Mouse (Mus musculus): ENCODE measurements around the gene Sult1e1. TPM values are rescaled to one million over a fixed set of nuclear protein-coding genes. Genes with fewer than 3 reads are reported as not detected.

The Sult1e1 gene
- polyA plus RNA-seq (2012; rRNA removed): 0.99 and 1.5 TPM in 2 replicates

DNA sequence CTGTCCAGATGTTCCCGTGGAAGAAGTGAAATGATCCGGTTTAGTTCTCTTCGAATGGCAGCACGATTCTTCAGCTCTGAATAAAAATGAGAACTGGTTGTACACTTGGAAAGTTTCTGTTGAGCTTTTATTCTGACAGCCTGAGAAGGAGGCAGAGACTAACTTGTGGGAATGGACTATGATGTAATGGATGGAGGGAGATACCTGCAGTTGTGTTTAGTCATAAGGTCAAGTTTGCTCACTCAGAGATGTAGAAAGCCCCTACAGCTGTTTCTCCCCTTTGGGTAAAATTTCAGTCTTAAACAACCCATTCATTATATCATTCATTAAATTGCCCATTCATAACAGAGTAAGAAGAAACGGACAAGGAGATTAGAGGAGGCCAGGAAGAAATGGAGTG lies at the start of gene Sult1e1:
TSS of gene Sult1e1 (minus strand) at position 101 of the 400 bp plus-strand sequence.
- TF ChIP-seq CTCF (IDR thresholded peaks at IDR 0.05; ENCODE audit: control insufficient read depth, insufficient read depth, insufficient replicate concordance, low read depth, low read length) (no peak), POLR2A (IDR thresholded peaks at IDR 0.05; ENCODE audit: control insufficient read depth, low read depth, low read length) (no peak)
- H3K4me3 ChIP-seq (ENCODE audit: control insufficient read depth, low read depth, low read length): no peak within 1 kb of the TSS
- no peak within 1 kb of the TSS for H3K27ac ChIP-seq (ENCODE audit: control insufficient read depth, insufficient read depth, low read depth, low read length)
- no peaks in the 10 kb centered on the region for H3K27me3 ChIP-seq (ENCODE audit: control insufficient read depth, insufficient read depth, low read length)
- H3K4me1 ChIP-seq (ENCODE audit: control insufficient read depth, insufficient read depth, low read length): no peaks in the 10 kb centered on the region
- no peaks in the 10 kb centered on the region for H3K36me3 ChIP-seq (ENCODE audit: control insufficient read depth, insufficient read depth, low read length)

DNA sequence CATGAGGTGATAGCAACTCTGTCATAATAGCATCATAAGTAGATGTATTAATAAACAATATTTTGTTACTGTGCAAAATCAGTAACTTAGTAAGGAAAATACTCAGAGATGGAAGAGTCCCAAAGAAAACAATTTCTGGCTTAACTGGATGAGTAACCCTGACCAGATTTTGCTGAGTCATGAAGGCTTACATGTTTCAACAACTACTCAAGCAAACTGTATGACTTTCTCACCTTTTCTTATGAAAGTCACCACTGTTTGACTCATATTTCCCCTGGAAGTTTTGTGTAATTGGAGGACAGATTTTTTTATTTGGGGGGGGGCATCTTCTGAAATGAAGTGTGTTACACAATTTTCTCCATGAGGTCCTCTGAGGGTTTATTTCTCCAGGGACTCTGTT lies 31.3 kb upstream of the Sult1e1 start:
- Histone ChIP-seq H3K27me3 (ENCODE audit: control insufficient read depth, insufficient read depth, low read length) (no peaks in the 10 kb centered on the region), H3K27ac (ENCODE audit: control insufficient read depth, insufficient read depth, low read depth, low read length) (no peak overlapping the region), H3K4me3 (ENCODE audit: control insufficient read depth, low read depth, low read length) (no peak overlapping the region), H3K4me1 (ENCODE audit: control insufficient read depth, insufficient read depth, low read length) (no peaks in the 10 kb centered on the region), H3K36me3 (ENCODE audit: control insufficient read depth, insufficient read depth, low read length) (no peaks in the 10 kb centered on the region)
- TF ChIP-seq CTCF (IDR thresholded peaks at IDR 0.05; ENCODE audit: control insufficient read depth, insufficient read depth, insufficient replicate concordance, low read depth, low read length) (no peak), POLR2A (IDR thresholded peaks at IDR 0.05; ENCODE audit: control insufficient read depth, low read depth, low read length) (no peak)

DNA sequence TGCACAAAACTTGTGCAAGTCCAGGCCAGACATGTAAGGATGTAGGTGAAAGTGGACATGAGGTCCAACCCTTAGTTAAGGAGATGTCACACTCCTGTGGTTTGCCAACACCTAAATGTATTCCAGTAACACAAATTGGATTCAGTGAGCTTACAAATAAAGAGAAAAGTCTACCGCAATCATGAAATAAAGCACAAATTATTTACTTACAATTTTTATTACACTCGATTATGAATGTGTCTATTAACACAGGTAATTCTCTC lies 23.7 kb upstream of the Sult1e1 start:
- Histone ChIP-seq H3K27ac (ENCODE audit: control insufficient read depth, insufficient read depth, low read depth, low read length) (no peak overlapping the region), H3K27me3 (ENCODE audit: control insufficient read depth, insufficient read depth, low read length) (no peaks in the 10 kb centered on the region), H3K36me3 (ENCODE audit: control insufficient read depth, insufficient read depth, low read length) (no peaks in the 10 kb centered on the region), H3K4me3 (ENCODE audit: control insufficient read depth, low read depth, low read length) (no peak overlapping the region), H3K4me1 (ENCODE audit: control insufficient read depth, insufficient read depth, low read length) (no peaks in the 10 kb centered on the region)
- TF ChIP-seq POLR2A (IDR thresholded peaks at IDR 0.05; ENCODE audit: control insufficient read depth, low read depth, low read length) (no peak), CTCF (IDR thresholded peaks at IDR 0.05; ENCODE audit: control insufficient read depth, insufficient read depth, insufficient replicate concordance, low read depth, low read length) (no peak)

DNA sequence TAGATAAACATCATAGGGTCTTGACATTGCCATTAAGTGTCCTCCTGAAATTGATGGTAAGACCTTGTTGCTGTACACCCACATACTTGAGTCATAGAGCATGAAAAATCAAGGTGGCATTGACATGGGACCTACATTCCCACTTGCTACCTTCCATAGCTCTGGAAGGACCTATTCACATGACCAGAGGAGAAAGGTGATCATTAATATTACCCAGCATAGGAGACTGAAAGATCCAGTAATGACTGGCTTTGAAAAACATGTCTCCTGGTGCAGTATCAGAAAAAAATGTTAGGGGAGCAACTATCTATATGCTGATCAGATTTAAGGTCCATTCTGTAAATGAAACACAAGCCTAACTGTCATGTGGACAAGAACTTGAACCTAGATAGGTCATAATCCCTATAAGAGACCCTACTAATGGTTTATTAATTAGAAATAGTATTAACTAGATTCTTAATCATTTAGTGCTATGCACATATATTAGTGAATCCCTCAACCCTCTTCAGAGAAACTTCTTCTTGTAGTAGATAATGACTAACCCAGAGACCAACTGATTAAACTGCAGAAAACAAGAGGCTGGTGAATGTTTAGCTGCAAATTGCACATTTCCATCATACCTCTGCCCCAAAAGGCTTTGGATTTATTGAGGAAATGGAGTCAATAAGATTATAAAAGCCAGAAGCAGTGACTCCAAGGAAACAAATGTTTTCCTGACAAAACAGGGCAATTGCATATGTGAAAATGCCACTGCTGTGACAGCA lies 23.2 kb upstream of the Sult1e1 start:
- Histone ChIP-seq H3K36me3 (ENCODE audit: control insufficient read depth, insufficient read depth, low read length) (no peaks in the 10 kb centered on the region), H3K27me3 (ENCODE audit: control insufficient read depth, insufficient read depth, low read length) (no peaks in the 10 kb centered on the region), H3K4me3 (ENCODE audit: control insufficient read depth, low read depth, low read length) (no peak overlapping the region), H3K27ac (ENCODE audit: control insufficient read depth, insufficient read depth, low read depth, low read length) (no peak overlapping the region), H3K4me1 (ENCODE audit: control insufficient read depth, insufficient read depth, low read length) (no peaks in the 10 kb centered on the region)
- TF ChIP-seq POLR2A (IDR thresholded peaks at IDR 0.05; ENCODE audit: control insufficient read depth, low read depth, low read length): no peak
- no peak for TF ChIP-seq CTCF (IDR thresholded peaks at IDR 0.05; ENCODE audit: control insufficient read depth, insufficient read depth, insufficient replicate concordance, low read depth, low read length)

DNA sequence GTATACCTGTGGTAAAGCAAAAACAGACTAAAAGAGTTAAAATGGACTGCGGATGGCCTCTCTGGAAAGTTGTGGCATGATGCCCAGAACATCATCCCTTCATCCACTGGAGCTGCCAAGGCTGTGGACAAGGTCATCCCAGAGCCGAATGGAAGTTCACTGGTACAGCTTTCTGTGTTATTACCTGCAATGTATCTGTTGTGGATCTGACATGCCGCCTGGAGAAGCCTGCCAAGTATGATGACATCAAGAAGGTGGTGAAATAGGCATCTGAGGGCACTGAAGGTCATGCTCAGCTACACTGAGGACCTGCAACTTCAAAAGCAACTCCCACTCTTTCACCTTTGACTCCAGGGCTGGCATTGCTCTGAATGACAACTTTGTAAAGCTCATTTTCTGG lies 9.6 kb upstream of the Sult1e1 start:
- no peaks in the 10 kb centered on the region for H3K4me1 ChIP-seq (ENCODE audit: control insufficient read depth, insufficient read depth, low read length)
- no peaks in the 10 kb centered on the region for H3K27me3 ChIP-seq (ENCODE audit: control insufficient read depth, insufficient read depth, low read length)
- no peak overlapping the region for H3K4me3 ChIP-seq (ENCODE audit: control insufficient read depth, low read depth, low read length)
- H3K27ac ChIP-seq (ENCODE audit: control insufficient read depth, insufficient read depth, low read depth, low read length): peak overlapping the region; percentile 1; the same call in 1 of the 2 replicates
- H3K36me3 ChIP-seq (ENCODE audit: control insufficient read depth, insufficient read depth, low read length): no peaks in the 10 kb centered on the region
- TF ChIP-seq CTCF (IDR thresholded peaks at IDR 0.05; ENCODE audit: control insufficient read depth, insufficient read depth, insufficient replicate concordance, low read depth, low read length) (no peak), POLR2A (IDR thresholded peaks at IDR 0.05; ENCODE audit: control insufficient read depth, low read depth, low read length) (no peak)

DNA sequence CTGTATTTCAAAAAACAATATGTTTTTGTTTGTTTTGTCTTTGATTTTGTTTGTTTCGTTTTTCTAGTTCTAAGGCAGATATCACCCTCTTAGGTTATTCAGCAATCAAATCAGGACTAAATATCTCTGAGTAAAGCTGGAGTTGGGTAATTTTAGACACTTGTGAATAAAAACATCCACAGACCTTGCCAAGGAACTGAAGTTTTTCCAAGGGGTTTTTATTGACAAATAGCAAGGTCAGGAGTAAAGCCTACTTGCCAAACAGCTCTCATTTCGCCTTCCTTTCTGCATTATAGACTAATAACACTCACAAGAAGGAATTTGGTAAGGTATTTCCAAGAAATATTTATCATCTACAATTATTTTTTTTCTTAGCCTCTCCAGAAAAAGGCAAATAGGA lies 6.5 kb upstream of the Sult1e1 start:
- H3K27me3 ChIP-seq (ENCODE audit: control insufficient read depth, insufficient read depth, low read length): no peaks in the 10 kb centered on the region
- no peaks in the 10 kb centered on the region for H3K4me1 ChIP-seq (ENCODE audit: control insufficient read depth, insufficient read depth, low read length)
- no peak overlapping the region for H3K4me3 ChIP-seq (ENCODE audit: control insufficient read depth, low read depth, low read length)
- no peak for TF ChIP-seq CTCF (IDR thresholded peaks at IDR 0.05; ENCODE audit: control insufficient read depth, insufficient read depth, insufficient replicate concordance, low read depth, low read length)
- TF ChIP-seq POLR2A (IDR thresholded peaks at IDR 0.05; ENCODE audit: control insufficient read depth, low read depth, low read length): no peak
- no peaks in the 10 kb centered on the region for H3K36me3 ChIP-seq (ENCODE audit: control insufficient read depth, insufficient read depth, low read length)
- no peak overlapping the region for H3K27ac ChIP-seq (ENCODE audit: control insufficient read depth, insufficient read depth, low read depth, low read length)

DNA sequence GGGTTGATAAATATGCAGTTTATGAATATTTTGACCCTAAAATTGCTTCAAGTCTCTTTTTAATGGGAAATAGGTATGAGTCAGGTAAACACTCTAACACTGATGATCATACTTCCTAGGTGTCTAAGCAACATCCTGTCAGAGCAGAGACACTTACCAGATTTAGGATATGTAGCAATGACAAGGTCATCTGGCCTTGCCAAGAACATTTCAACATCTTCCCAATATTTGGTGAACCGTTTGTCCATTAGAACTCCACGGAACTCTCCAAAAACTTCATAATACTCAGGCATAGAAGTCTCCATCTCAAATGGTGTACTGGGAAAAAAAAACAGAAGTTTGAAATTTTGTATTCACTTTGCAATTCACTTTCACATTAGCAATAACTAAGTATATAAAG lies 1.5 kb downstream of the Sult1e1 start:
- no peak overlapping the region for H3K4me3 ChIP-seq (ENCODE audit: control insufficient read depth, low read depth, low read length)
- TF ChIP-seq CTCF (IDR thresholded peaks at IDR 0.05; ENCODE audit: control insufficient read depth, insufficient read depth, insufficient replicate concordance, low read depth, low read length) (no peak), POLR2A (IDR thresholded peaks at IDR 0.05; ENCODE audit: control insufficient read depth, low read depth, low read length) (no peak)
- H3K27me3 ChIP-seq (ENCODE audit: control insufficient read depth, insufficient read depth, low read length): no peaks in the 10 kb centered on the region
- H3K4me1 ChIP-seq (ENCODE audit: control insufficient read depth, insufficient read depth, low read length): no peaks in the 10 kb centered on the region
- no peaks in the 10 kb centered on the region for H3K36me3 ChIP-seq (ENCODE audit: control insufficient read depth, insufficient read depth, low read length)
- no peak overlapping the region for H3K27ac ChIP-seq (ENCODE audit: control insufficient read depth, insufficient read depth, low read depth, low read length)

Measured in testis, adult 2 months (tissue).